Mouse (Mus musculus) CH12.LX (cell line): ENCODE measurements around the gene Olfr839-ps1. TPM values are rescaled to one million over a fixed set of nuclear protein-coding genes. Genes with fewer than 3 reads are reported as not detected.

ENCODE experiments used
- DNase-seq: peaks from one replicate; pipeline ENCODE4 v3.0.0-alpha.2; 2013; ENCODE audit errors: extremely low read depth
- H3K27ac ChIP-seq: 2 replicates; pipeline ENCODE4 v1.5.1; 2012; ENCODE audit warnings: low read depth, mild to moderate bottlenecking, control low read depth, moderate library complexity; ENCODE audit not compliant: insufficient read depth
- H3K27me3 ChIP-seq: replicated peaks from 2 replicates; pipeline ENCODE3; 2012; ENCODE audit warnings: inconsistent platforms
- H3K36me3 ChIP-seq, 2 experiments: replicated peaks in 1 of 2; 2 replicates each; pipeline versions ENCODE3 to v1.6.1; 2012; ENCODE audit warnings: inconsistent platforms in 1 of 2, low read length in 1 of 2, mild to moderate bottlenecking in 1 of 2, mixed read lengths in 1 of 2, moderate library complexity in 1 of 2; ENCODE audit not compliant: control insufficient read depth in 1 of 2, insufficient read depth in 1 of 2
- H3K4me1 ChIP-seq, 2 experiments: 2 replicates each; pipeline ENCODE4 v1.6.1; 2012; ENCODE audit warnings: inconsistent platforms in 1 of 2, moderate library complexity in 1 of 2; ENCODE audit not compliant: insufficient read depth in 2 of 2, control insufficient read depth in 1 of 2
- H3K4me2 ChIP-seq: 2 replicates; pipeline ENCODE4 v1.6.1; 2012; ENCODE audit warnings: low read depth, mild to moderate bottlenecking, control low read depth; ENCODE audit not compliant: poor library complexity, insufficient read depth, severe bottlenecking
- H3K4me3 ChIP-seq, 3 experiments: fragments of 150-350 bp in 1 of 3; sonication (generic) in 1 of 3; replicated peaks in 1 of 3; 2 replicates each; pipeline versions ENCODE3 to v1.5.1; 2011 to 2012; ENCODE audit warnings: low read depth in 2 of 3, low read length in 2 of 3, mild to moderate bottlenecking in 2 of 3, moderate library complexity in 2 of 3, control low read depth in 1 of 3, improper control_type of control experiment in 1 of 3, inconsistent platforms in 1 of 3, mixed read lengths in 1 of 3; ENCODE audit not compliant: poor library complexity in 1 of 3
- H3K79me2 ChIP-seq: replicated peaks from 2 replicates; pipeline ENCODE4 v1.6.1; 2012; ENCODE audit warnings: mild to moderate bottlenecking, moderate library complexity; ENCODE audit not compliant: control insufficient read depth, poor library complexity, insufficient read depth, severe bottlenecking; ENCODE audit errors: extremely low read depth
- H3K9ac ChIP-seq: 2 replicates; pipeline ENCODE4 v1.6.1; 2012; ENCODE audit warnings: low read depth, mild to moderate bottlenecking, control low read depth, moderate library complexity; ENCODE audit not compliant: insufficient read depth
- H3K9me3 ChIP-seq: replicated peaks from 2 replicates; pipeline ENCODE3; 2012; ENCODE audit warnings: low read length, inconsistent platforms, mixed read lengths
- ELF1 ChIP-seq: IDR thresholded peaks from 2 replicates; pipeline ENCODE4 v1.6.1; 2014; ENCODE audit warnings: low read depth, mild to moderate bottlenecking, inconsistent platforms, low read length, improper control_type of control experiment
- GABPA ChIP-seq: IDR thresholded peaks from 2 replicates; pipeline ENCODE4 v1.6.1; 2012; ENCODE audit warnings: low read depth, low read length, improper control_type of control experiment, inconsistent platforms; ENCODE audit not compliant: insufficient replicate concordance
- IRF4 ChIP-seq: IDR thresholded peaks from 2 replicates; pipeline ENCODE4 v1.6.1; 2014; ENCODE audit warnings: low read depth, mild to moderate bottlenecking, inconsistent platforms, low read length, improper control_type of control experiment
- TBP ChIP-seq: conservative IDR thresholded peaks from 2 replicates; pipeline ENCODE4 v1.6.1; 2011; ENCODE audit warnings: low read depth, low read length, improper control_type of control experiment
- USF1 ChIP-seq: IDR thresholded peaks from 2 replicates; pipeline ENCODE4 v1.6.1; 2014; ENCODE audit warnings: low read depth, mild to moderate bottlenecking, inconsistent platforms, low read length, improper control_type of control experiment
- ZKSCAN1 ChIP-seq: IDR thresholded peaks from 2 replicates; pipeline ENCODE4 v1.6.1; 2012; ENCODE audit warnings: low read depth, inconsistent platforms, low read length, improper control_type of control experiment, borderline replicate concordance
- ZMIZ1 ChIP-seq: IDR thresholded peaks from 2 replicates; pipeline ENCODE4 v1.6.1; 2012; ENCODE audit warnings: low read depth, mild to moderate bottlenecking, inconsistent platforms, low read length, improper control_type of control experiment
- dilution Hi-C: fragments of 300-500 bp; cut with MboI; formaldehyde crosslinking; loops from 2 replicates; pipeline ENCODE4 v1.14.3; 2020; ENCODE audit warnings: low sequenced_read_pairs; ENCODE audit not compliant: extremely low pct_unique_long_range_greater_than_20kb, extremely low pct_ligation_motif_present
- in situ Hi-C: fragments of 300-500 bp; cut with MboI; formaldehyde crosslinking; loops from 3 replicates; pipeline ENCODE4 v1.14.3; 2019; ENCODE audit warnings: low sequenced_read_pairs, low pct_ligation_motif_present, low pct_unique_long_range_greater_than_20kb, mixed read lengths
- polyA plus RNA-seq: library from polyadenylated mRNA; unstranded; fragments of >175 nt; gene quantifications from 2 replicates; pipeline ENCODE4 v1.2.1, GENCODE M21; 2012; ENCODE audit warnings: low read depth; ENCODE audit not compliant: insufficient read length
- total RNA-seq, 2 experiments: library from RNA; depleted of rRNA; stranded (reverse); fragments of 300-350 nt in 1 of 2; fragments of >200 nt in 1 of 2; gene quantifications; 2 replicates each; pipeline ENCODE4 v1.2.3; 2012 to 2014

Gene Olfr839-ps1
- total and polyA plus RNA-seq, 3 experiments = under 0.01 TPM; not detected in 2

DNA sequence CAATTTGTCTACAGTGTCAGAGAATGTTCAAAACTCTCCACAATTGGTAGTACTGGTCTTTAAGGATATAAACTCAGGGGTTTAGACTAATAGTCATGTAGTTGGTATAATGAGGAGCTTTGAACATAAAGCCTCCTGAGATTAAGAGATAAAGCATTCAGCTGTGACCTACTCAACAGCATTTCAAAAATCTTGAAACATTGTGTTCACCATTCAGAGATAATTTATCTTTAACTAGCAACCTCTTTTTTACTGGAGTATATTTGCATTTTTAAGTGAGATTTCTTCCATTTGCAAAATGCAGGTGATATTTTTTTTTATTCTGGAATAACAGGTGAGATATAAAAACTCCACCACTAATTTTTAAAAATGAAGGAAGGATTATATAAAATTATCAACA is 57.0 kb downstream of the Olfr839-ps1 start, which contains the start of gene Olfr836:
Olfr836 (plus strand) TSS at position 301 of the 400 bp plus-strand sequence.
- no peaks in the 10 kb centered on the region for H3K9me3 ChIP-seq
- H3K27me3 ChIP-seq = no peaks in the 10 kb centered on the region
- H3K27ac ChIP-seq = no peak within 1 kb of the TSS
- dilution Hi-C loops (no loop called here), in situ Hi-C loops (no loop called here)
- H3K36me3 ChIP-seq = no peaks in the 10 kb centered on the region
- H3K4me3 ChIP-seq = no peak within 1 kb of the TSS
- no peak for TF ChIP-seq ZKSCAN1
- TF ChIP-seq ZMIZ1 = no peak
- no peak for TF ChIP-seq ELF1
- no peak for TF ChIP-seq IRF4
- TF ChIP-seq USF1 = no peak
- no peak for TF ChIP-seq TBP
- no peak for TF ChIP-seq GABPA
- no peak for DNase-seq
- H3K4me2 ChIP-seq = no peak within 1 kb of the TSS
- no peaks in the 10 kb centered on the region for H3K4me1 ChIP-seq
- no peaks in the 10 kb centered on the region for H3K79me2 ChIP-seq
- no peak within 1 kb of the TSS for H3K9ac ChIP-seq

Other genes starting within 250 kb of the Olfr839-ps1 start
- gene Olfr832, start 240.2 kb downstream of the Olfr839-ps1 start, total RNA-seq (2012; rRNA removed) = not detected in 2 replicates
- not detected in 2 replicates for gene Olfr832, start 240.2 kb downstream of the Olfr839-ps1 start, total RNA-seq (2014; rRNA removed)
- gene Olfr832, start 240.2 kb downstream of the Olfr839-ps1 start, polyA plus RNA-seq = not detected in 2 replicates
- not detected in 2 replicates for gene Olfr834, start 189.3 kb downstream of the Olfr839-ps1 start, total RNA-seq (2012; rRNA removed)
- gene Olfr834, start 189.3 kb downstream of the Olfr839-ps1 start, total RNA-seq (2014; rRNA removed) = not detected in 2 replicates
- gene Olfr834, start 189.3 kb downstream of the Olfr839-ps1 start, polyA plus RNA-seq = not detected in 2 replicates
- gene Olfr835, start 144.6 kb downstream of the Olfr839-ps1 start, total RNA-seq (2012; rRNA removed) = not detected in 2 replicates
- not detected in 2 replicates for gene Olfr835, start 144.6 kb downstream of the Olfr839-ps1 start, total RNA-seq (2014; rRNA removed)
- not detected in 2 replicates for gene Olfr835, start 144.6 kb downstream of the Olfr839-ps1 start, polyA plus RNA-seq
- not detected in 2 replicates for gene Olfr836, start 56.9 kb downstream of the Olfr839-ps1 start, total RNA-seq (2012; rRNA removed)
- not detected in 2 replicates for gene Olfr836, start 56.9 kb downstream of the Olfr839-ps1 start, total RNA-seq (2014; rRNA removed)
- gene Olfr836, start 56.9 kb downstream of the Olfr839-ps1 start, polyA plus RNA-seq = not detected in 2 replicates
- gene Olfr837, start 41.0 kb downstream of the Olfr839-ps1 start, total RNA-seq (2012; rRNA removed) = not detected in 2 replicates
- not detected in 2 replicates for gene Olfr837, start 41.0 kb downstream of the Olfr839-ps1 start, total RNA-seq (2014; rRNA removed)
- gene Olfr837, start 41.0 kb downstream of the Olfr839-ps1 start, polyA plus RNA-seq = not detected in 2 replicates
- not detected in 2 replicates for gene Olfr843, start 74.7 kb upstream of the Olfr839-ps1 start, total RNA-seq (2012; rRNA removed)
- gene Olfr843, start 74.7 kb upstream of the Olfr839-ps1 start, total RNA-seq (2014; rRNA removed) = not detected in 2 replicates
- gene Olfr843, start 74.7 kb upstream of the Olfr839-ps1 start, polyA plus RNA-seq = not detected in 2 replicates
- not detected in 2 replicates for gene Olfr844, start 139.0 kb upstream of the Olfr839-ps1 start, total RNA-seq (2012; rRNA removed)
- not detected in 2 replicates for gene Olfr844, start 139.0 kb upstream of the Olfr839-ps1 start, total RNA-seq (2014; rRNA removed)
- gene Olfr844, start 139.0 kb upstream of the Olfr839-ps1 start, polyA plus RNA-seq = not detected in 2 replicates
- gene Olfr845, start 159.1 kb upstream of the Olfr839-ps1 start, total RNA-seq (2012; rRNA removed) = not detected in 2 replicates
- gene Olfr845, start 159.1 kb upstream of the Olfr839-ps1 start, total RNA-seq (2014; rRNA removed) = not detected in 2 replicates
- gene Olfr845, start 159.1 kb upstream of the Olfr839-ps1 start, polyA plus RNA-seq = not detected in 2 replicates
- gene Olfr846, start 186.7 kb upstream of the Olfr839-ps1 start, total RNA-seq (2012; rRNA removed) = not detected in 2 replicates
- not detected in 2 replicates for gene Olfr846, start 186.7 kb upstream of the Olfr839-ps1 start, total RNA-seq (2014; rRNA removed)
- gene Olfr846, start 186.7 kb upstream of the Olfr839-ps1 start, polyA plus RNA-seq = not detected in 2 replicates
- not detected in 2 replicates for gene Olfr847, start 201.4 kb upstream of the Olfr839-ps1 start, total RNA-seq (2012; rRNA removed)
- not detected in 2 replicates for gene Olfr847, start 201.4 kb upstream of the Olfr839-ps1 start, total RNA-seq (2014; rRNA removed)
- gene Olfr847, start 201.4 kb upstream of the Olfr839-ps1 start, polyA plus RNA-seq = not detected in 2 replicates